Mouse (Mus musculus): ENCODE data around the gene Insl5. TPM values are rescaled to one million over a fixed set of nuclear protein-coding genes. Genes with fewer than 3 reads are reported as not detected.

Insl5 gene
- polyA plus RNA-seq, 1 experiment = not detected

- Histone ChIP-seq H3K27me3 (ENCODE audit: control insufficient read depth, insufficient read depth, insufficient read length) (no peaks in the 10 kb centered on the region), H3K36me3 (ENCODE audit: control insufficient read depth, insufficient read depth) (no peaks in the 10 kb centered on the region), H3K79me2 (ENCODE audit: control insufficient read depth, insufficient read depth) (no peaks in the 10 kb centered on the region), H3K4me3 (no peak overlapping the region), H3K4me2 (ENCODE audit: low read depth) (no peak overlapping the region), H3ac (ENCODE audit: control insufficient read depth, insufficient read length) (no peak overlapping the region)
- no peak for TF ChIP-seq SRF (IDR thresholded peaks at IDR 0.05; ENCODE audit: control insufficient read depth, insufficient read length, low read depth)
- TF ChIP-seq POLR2AphosphoS2 (IDR thresholded peaks at IDR 0.05; ENCODE audit: insufficient read length, low read depth) = no peak
- no peak for TF ChIP-seq MYOD1 (IDR thresholded peaks at IDR 0.05; ENCODE audit: control insufficient read depth in 1 of 3, insufficient read length in 2 of 3, low read depth in 2 of 3)
- no peak for TF ChIP-seq REST (IDR thresholded peaks at IDR 0.05; ENCODE audit: insufficient read depth, insufficient read length)
- TF ChIP-seq TCF3 (IDR thresholded peaks at IDR 0.05; ENCODE audit: insufficient read length, low read depth) = no peak
- TF ChIP-seq MAX (IDR thresholded peaks at IDR 0.05; ENCODE audit: low read depth) = no peak
- no peak for TF ChIP-seq USF1 (IDR thresholded peaks at IDR 0.05; ENCODE audit: low read depth)
Measured at GRCm38 (mm10) chr4:103010734-103011133, 15.9 kb downstream of the Insl5 start.

DNA sequence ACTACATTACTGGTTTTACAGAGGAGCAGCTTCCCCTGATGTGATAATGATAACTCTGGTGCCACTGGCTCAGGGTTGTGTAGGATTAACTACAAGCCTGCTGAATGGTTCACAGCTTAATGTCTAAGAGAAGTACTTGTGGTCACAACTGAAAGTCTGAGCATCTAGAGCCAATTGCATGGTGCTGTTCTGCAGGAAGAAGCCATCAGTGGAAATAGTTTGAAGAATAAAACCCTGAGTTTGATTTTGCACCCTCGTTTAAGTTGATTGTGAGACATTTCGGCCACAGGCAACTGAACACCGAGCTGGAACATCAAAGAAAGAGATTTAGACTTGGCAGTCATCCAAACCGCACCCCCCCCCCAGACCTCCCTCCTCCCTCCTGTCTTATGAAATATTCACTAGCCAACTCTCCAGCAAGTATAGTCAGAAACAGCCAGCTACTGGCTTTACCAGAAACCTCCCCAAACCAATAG lies 19.7 kb downstream of the Insl5 start:
- TF ChIP-seq TCF12 (IDR thresholded peaks at IDR 0.05; ENCODE audit: insufficient read depth, poor library complexity, severe bottlenecking) (no peak), POLR2A (IDR thresholded peaks at IDR 0.05; ENCODE audit: insufficient read length, low read depth) (no peak), USF1 (IDR thresholded peaks at IDR 0.05; ENCODE audit: low read depth) (no peak), MYOG (IDR thresholded peaks at IDR 0.05; ENCODE audit: control insufficient read depth in 1 of 3, insufficient read depth in 1 of 3, insufficient read length in 2 of 3, low read depth in 2 of 3) (no peak), SRF (IDR thresholded peaks at IDR 0.05; ENCODE audit: control insufficient read depth, insufficient read length, low read depth) (no peak), REST (IDR thresholded peaks at IDR 0.05; ENCODE audit: insufficient read depth, insufficient read length) (no peak)
- no peak overlapping the region for H3K4me2 ChIP-seq (ENCODE audit: low read depth)

GRCm38 (mm10) chr4:103006266-103006665 lies 20.4 kb downstream of the Insl5 start:
- H3K36me3 ChIP-seq (ENCODE audit: control insufficient read depth, insufficient read depth) = no peaks in the 10 kb centered on the region
- no peak overlapping the region for H3K4me3 ChIP-seq
- H3K4me2 ChIP-seq (ENCODE audit: low read depth) = no peak overlapping the region
- TF ChIP-seq POLR2AphosphoS2 (IDR thresholded peaks at IDR 0.05; ENCODE audit: insufficient read length, low read depth) = no peak
- TF ChIP-seq TCF3 (IDR thresholded peaks at IDR 0.05; ENCODE audit: insufficient read length, low read depth) = no peak
- no peak for TF ChIP-seq POLR2A (IDR thresholded peaks at IDR 0.05; ENCODE audit: insufficient read length, low read depth)
- no peak for TF ChIP-seq SRF (IDR thresholded peaks at IDR 0.05; ENCODE audit: control insufficient read depth, insufficient read length, low read depth)
- no peak for TF ChIP-seq MYOD1 (IDR thresholded peaks at IDR 0.05; ENCODE audit: control insufficient read depth in 1 of 3, insufficient read length in 2 of 3, low read depth in 2 of 3)
- TF ChIP-seq MAX (IDR thresholded peaks at IDR 0.05; ENCODE audit: low read depth) = no peak
- TF ChIP-seq REST (IDR thresholded peaks at IDR 0.05; ENCODE audit: insufficient read depth, insufficient read length) = no peak
- no peak for TF ChIP-seq TCF12 (IDR thresholded peaks at IDR 0.05; ENCODE audit: insufficient read depth, poor library complexity, severe bottlenecking)
- TF ChIP-seq MYOG (IDR thresholded peaks at IDR 0.05; ENCODE audit: control insufficient read depth in 1 of 3, insufficient read depth in 1 of 3, insufficient read length in 2 of 3, low read depth in 2 of 3) = no peak
- no peaks in the 10 kb centered on the region for H3K27me3 ChIP-seq (ENCODE audit: control insufficient read depth, insufficient read depth, insufficient read length)
- H3ac ChIP-seq (ENCODE audit: control insufficient read depth, insufficient read length) = no peak overlapping the region
- H3K79me2 ChIP-seq (ENCODE audit: control insufficient read depth, insufficient read depth) = no peaks in the 10 kb centered on the region

More for the DNA sequence above, 19.7 kb downstream of the Insl5 start:
- Histone ChIP-seq H3K36me3 (ENCODE audit: control insufficient read depth, insufficient read depth) (no peaks in the 10 kb centered on the region), H3K79me2 (ENCODE audit: control insufficient read depth, insufficient read depth) (no peaks in the 10 kb centered on the region), H3K4me3 (no peak overlapping the region), H3ac (ENCODE audit: control insufficient read depth, insufficient read length) (no peak overlapping the region), H3K27me3 (ENCODE audit: control insufficient read depth, insufficient read depth, insufficient read length) (no peaks in the 10 kb centered on the region)

GRCm38 (mm10) chr4:103005190-103005945 lies 21.3 kb downstream of the Insl5 start:
- no peaks in the 10 kb centered on the region for H3K36me3 ChIP-seq (ENCODE audit: control insufficient read depth, insufficient read depth)
- H3K4me3 ChIP-seq = no peak overlapping the region
- no peak overlapping the region for H3ac ChIP-seq (ENCODE audit: control insufficient read depth, insufficient read length)
- H3K4me2 ChIP-seq (ENCODE audit: low read depth) = no peak overlapping the region
- TF ChIP-seq MYOD1 (IDR thresholded peaks at IDR 0.05; ENCODE audit: control insufficient read depth in 1 of 3, insufficient read length in 2 of 3, low read depth in 2 of 3) (no peak), TCF3 (IDR thresholded peaks at IDR 0.05; ENCODE audit: insufficient read length, low read depth) (no peak), MAX (IDR thresholded peaks at IDR 0.05; ENCODE audit: low read depth) (no peak), SRF (IDR thresholded peaks at IDR 0.05; ENCODE audit: control insufficient read depth, insufficient read length, low read depth) (no peak), POLR2AphosphoS2 (IDR thresholded peaks at IDR 0.05; ENCODE audit: insufficient read length, low read depth) (no peak), REST (IDR thresholded peaks at IDR 0.05; ENCODE audit: insufficient read depth, insufficient read length) (no peak), POLR2A (IDR thresholded peaks at IDR 0.05; ENCODE audit: insufficient read length, low read depth) (no peak), USF1 (IDR thresholded peaks at IDR 0.05; ENCODE audit: low read depth) (no peak), CEBPB (IDR thresholded peaks at IDR 0.05; ENCODE audit: insufficient read depth, poor library complexity, severe bottlenecking) (no peak), E2F4 (IDR thresholded peaks at IDR 0.05; ENCODE audit: insufficient read depth) (no peak), TCF12 (IDR thresholded peaks at IDR 0.05; ENCODE audit: insufficient read depth, poor library complexity, severe bottlenecking) (no peak), MYOG (IDR thresholded peaks at IDR 0.05; ENCODE audit: control insufficient read depth in 1 of 3, insufficient read depth in 1 of 3, insufficient read length in 2 of 3, low read depth in 2 of 3) (no peak)
- H3K79me2 ChIP-seq (ENCODE audit: control insufficient read depth, insufficient read depth) = no peaks in the 10 kb centered on the region
- H3K27me3 ChIP-seq (ENCODE audit: control insufficient read depth, insufficient read depth, insufficient read length) = no peaks in the 10 kb centered on the region

DNA sequence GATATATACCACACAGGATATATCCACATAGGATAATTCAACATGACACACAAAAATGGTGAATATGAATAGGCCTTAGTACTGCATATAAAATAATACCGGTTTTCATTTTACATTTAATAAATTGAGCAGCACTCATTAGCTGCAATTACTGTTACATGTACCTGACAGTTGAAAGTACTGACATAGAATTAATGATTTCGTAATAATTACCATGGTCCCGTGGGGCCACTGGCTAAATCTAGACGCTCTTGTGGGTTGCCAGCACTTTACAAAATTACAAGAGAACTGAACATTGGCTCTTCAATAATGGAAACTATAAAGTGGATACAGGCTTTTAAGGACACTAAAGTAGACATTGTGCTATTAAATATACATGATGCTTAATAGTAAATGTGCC lies 22.0 kb downstream of the Insl5 start:
- Histone ChIP-seq H3K36me3 (ENCODE audit: control insufficient read depth, insufficient read depth) (no peaks in the 10 kb centered on the region), H3K4me2 (ENCODE audit: low read depth) (no peak overlapping the region)
- TF ChIP-seq USF1 (IDR thresholded peaks at IDR 0.05; ENCODE audit: low read depth) = no peak
- no peak for TF ChIP-seq SRF (IDR thresholded peaks at IDR 0.05; ENCODE audit: control insufficient read depth, insufficient read length, low read depth)
- no peak for TF ChIP-seq TCF12 (IDR thresholded peaks at IDR 0.05; ENCODE audit: insufficient read depth, poor library complexity, severe bottlenecking)
- no peak for TF ChIP-seq MAX (IDR thresholded peaks at IDR 0.05; ENCODE audit: low read depth)
- TF ChIP-seq POLR2AphosphoS2 (IDR thresholded peaks at IDR 0.05; ENCODE audit: insufficient read length, low read depth) = no peak
- no peak for TF ChIP-seq POLR2A (IDR thresholded peaks at IDR 0.05; ENCODE audit: insufficient read length, low read depth)
- TF ChIP-seq MYOG (IDR thresholded peaks at IDR 0.05; ENCODE audit: control insufficient read depth in 1 of 3, insufficient read depth in 1 of 3, insufficient read length in 2 of 3, low read depth in 2 of 3) = no peak
- no peak for TF ChIP-seq CEBPB (IDR thresholded peaks at IDR 0.05; ENCODE audit: insufficient read depth, poor library complexity, severe bottlenecking)
- TF ChIP-seq E2F4 (IDR thresholded peaks at IDR 0.05; ENCODE audit: insufficient read depth) = no peak
- TF ChIP-seq TCF3 (IDR thresholded peaks at IDR 0.05; ENCODE audit: insufficient read length, low read depth) = no peak
- no peak for TF ChIP-seq REST (IDR thresholded peaks at IDR 0.05; ENCODE audit: insufficient read depth, insufficient read length)
- no peak for TF ChIP-seq MYOD1 (IDR thresholded peaks at IDR 0.05; ENCODE audit: control insufficient read depth in 1 of 3, insufficient read length in 2 of 3, low read depth in 2 of 3)

More for the DNA sequence above, 22.0 kb downstream of the Insl5 start:
- Histone ChIP-seq H3K27me3 (ENCODE audit: control insufficient read depth, insufficient read depth, insufficient read length) (no peaks in the 10 kb centered on the region), H3ac (ENCODE audit: control insufficient read depth, insufficient read length) (no peak overlapping the region), H3K4me3 (no peak overlapping the region), H3K79me2 (ENCODE audit: control insufficient read depth, insufficient read depth) (no peaks in the 10 kb centered on the region)

All from myocyte (in vitro differentiated cells).